Mouse (Mus musculus) CH12.LX (cell line): ENCODE data around the gene Eps8.

Experiments used
- EP300 ChIP-seq: IDR thresholded peaks from 2 replicates; pipeline ENCODE4 v1.6.1; 2011; ENCODE audit warnings: low read length, improper control_type of control experiment
- POLR2A ChIP-seq: IDR thresholded peaks from 2 replicates; pipeline ENCODE4 v1.6.1; 2011; ENCODE audit warnings: low read depth, mild to moderate bottlenecking, improper control_type of control experiment, low read length

DNA sequence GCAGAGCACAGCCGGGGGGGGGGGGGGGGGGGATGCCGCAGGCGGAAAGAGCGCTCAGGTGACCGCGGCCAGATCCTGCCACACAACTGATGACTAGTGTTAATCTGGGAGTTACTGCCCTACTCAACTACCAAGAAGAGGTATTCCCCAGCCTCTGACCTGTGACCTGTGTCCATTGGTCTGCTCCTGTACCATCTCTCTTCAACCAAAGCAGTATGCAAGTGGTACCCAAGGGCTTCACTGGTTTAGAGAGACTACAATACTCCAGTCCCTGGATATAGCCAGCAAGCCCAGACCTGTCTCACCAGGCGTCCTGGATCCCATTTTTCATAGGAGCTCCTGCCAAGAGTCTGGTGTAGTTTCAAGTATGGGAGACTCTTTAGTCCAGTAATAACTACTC, 5.1 kb downstream of the Eps8 start:
- TF ChIP-seq POLR2A: no peak
- no peak for TF ChIP-seq EP300
